Mouse (Mus musculus) NIH3T3 (cell line): Measurements from ENCODE around the gene Gm12184.
"Not testable (repeated sequence)": the region's sequence is repeated elsewhere in the genome, so short reads cannot be mapped to it uniquely, and the experiment has no call there.

Experiments used
- DNase-seq: peaks from one replicate; pipeline ENCODE4 v3.0.0-alpha.2; 2012; ENCODE audit warnings: low read depth

The Gm12184 gene

DNA sequence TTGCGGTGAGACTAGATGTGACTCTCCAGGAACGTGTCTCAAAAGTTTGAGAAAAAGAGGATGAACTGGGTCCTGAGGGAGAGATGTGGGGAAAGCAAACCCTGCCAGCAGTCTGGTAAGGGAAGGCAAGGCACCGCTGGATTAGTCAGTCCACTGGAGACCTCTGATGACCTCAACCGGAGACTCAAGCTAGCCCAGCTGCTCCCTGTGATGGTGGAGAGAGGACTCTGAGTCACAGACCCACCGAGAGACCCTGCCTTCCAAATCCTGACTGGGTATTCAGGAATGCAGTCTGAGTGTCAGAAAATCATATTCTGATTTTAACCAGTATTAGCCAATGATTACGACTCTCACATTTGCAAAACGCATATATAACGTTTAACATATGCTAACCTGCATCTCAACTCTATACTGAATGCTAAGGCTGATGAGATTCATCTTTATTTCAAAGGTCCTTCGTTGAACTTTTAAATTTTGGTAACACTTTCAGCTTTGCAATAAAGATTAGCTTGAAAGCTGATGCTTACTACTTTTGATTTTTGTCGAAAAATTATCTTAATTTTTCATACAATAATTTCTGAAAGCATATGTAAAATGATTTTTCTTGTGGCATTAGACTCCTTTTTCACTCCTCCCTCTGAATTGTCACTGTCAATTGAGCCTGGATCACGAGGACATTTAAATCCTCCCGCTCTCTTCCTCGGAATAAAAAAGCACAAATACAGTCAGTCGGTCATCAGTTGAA is 3.5 kb downstream of the Gm12184 start:
- peak; percentile 75 for DNase-seq

- not testable (repeated sequence) for DNase-seq
These were observed 5.2 kb downstream of the Gm12184 start for GRCm38 (mm10) chr11:48821299-48821698.

DNA sequence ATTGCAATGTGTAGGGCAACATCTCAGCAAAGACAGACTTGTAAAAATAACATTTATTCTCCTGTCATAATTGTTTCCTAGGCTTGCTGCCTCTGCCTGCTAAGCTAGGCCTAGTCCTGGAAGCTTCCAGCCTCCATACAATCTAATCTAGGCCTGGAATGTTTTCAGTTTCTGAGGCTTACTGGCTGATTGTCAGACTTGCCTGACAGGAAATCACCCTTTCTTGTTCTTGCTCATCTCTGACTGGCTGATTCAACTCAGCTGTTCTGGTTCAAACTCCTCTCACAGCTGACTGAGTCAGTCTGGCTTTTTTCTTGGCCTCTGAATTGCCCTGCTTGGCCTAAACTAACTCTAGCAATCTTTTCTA is 6.2 kb downstream of the Gm12184 start:
- DNase-seq = peak; percentile 85

- DNase-seq = peak; percentile 49
These were observed 6.7 kb downstream of the Gm12184 start for GRCm38 (mm10) chr11:48819614-48820307.

DNA sequence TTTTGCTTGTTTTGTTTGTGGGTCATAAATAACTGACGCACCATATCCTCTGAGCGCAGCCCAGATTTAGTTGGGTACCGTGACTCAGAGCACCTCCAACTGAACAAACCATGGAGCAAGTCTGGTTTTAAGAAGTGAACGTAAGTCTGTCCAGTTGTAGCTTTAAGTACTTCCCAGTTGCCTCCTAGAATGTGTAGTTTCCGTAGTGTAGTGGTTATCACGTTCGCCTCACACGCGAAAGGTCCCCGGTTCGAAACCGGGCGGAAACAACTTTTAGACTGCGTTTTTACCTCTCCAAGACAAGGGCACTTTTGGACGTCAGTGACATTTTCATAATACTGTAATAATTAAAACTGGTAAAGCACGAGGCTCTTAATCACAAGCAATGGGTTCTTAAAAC is 8.1 kb downstream of the Gm12184 start:
- DNase-seq = peak; percentile 98

DNA sequence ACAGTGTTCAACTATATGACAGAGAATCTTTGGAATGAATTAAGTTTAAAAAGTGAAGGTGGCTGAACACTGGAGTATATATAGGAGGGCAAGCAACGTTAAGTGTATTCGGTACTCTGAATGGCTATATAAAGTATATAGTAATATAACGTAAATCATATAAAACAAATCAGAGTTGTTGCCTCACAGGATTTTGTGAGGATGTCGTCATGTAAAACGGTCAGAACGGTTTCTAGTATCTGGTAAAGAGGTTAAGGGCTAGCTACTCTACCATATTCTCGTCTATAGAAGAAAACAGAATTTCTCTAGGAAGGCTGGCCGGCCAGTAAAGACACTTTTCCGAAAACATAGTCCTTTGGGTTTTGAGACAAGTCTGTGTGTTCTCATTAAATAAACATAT is 8.7 kb downstream of the Gm12184 start:
- no peak for DNase-seq

GRCm38 (mm10) chr11:48816800-48817665 is 9.4 kb downstream of the Gm12184 start, which contains the start of gene Trim41:
Trim41 (minus strand) TSS chr11:48817353.
- DNase-seq = peak; percentile 99

DNA sequence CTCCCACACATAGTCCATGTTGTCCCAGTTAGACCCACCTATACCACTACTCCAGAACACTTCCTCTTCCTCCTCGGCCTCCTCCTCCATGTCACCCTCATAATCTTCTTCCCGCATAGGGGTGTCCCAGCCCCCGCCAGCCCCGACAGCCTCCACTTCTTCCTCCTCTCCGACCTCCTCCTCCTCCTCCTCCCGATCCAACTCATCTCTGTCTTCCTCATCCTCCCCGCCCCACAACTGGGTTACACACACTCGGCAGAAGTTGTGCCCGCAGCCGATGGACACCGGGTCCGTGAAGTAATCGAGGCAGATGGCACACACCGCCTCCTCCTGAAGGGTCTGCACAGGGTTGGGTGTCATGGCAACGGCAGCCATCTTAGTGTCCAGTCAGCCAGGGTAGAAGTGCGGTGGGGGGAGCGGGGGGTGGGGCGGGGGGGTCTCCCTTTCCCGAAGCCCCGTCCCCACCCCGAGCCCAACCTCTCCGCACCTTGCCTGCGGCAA is 10.1 kb downstream of the Gm12184 start:
- peak; percentile 68 for DNase-seq

GRCm38 (mm10) chr11:48815851-48816250 is 10.6 kb downstream of the Gm12184 start:
- no peak for DNase-seq

DNA sequence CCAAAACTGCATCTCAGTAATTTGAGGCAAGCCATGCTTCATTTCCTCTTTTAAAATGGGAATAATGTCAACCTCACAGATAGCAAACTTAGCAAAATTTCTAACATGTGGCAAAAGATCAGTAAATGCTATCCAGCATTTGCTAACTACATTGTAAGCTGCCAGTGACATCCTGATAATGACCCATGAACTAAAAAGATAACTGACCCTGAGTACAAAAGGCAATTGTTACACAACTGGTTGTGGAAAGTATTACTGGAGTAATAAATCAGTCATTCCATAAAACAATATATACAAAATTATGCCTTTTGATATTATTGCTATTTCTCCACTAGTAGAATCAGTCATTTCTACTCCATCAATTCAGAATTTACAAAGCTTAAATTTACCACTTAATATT is 12.7 kb downstream of the Gm12184 start:
- no peak for DNase-seq

DNA sequence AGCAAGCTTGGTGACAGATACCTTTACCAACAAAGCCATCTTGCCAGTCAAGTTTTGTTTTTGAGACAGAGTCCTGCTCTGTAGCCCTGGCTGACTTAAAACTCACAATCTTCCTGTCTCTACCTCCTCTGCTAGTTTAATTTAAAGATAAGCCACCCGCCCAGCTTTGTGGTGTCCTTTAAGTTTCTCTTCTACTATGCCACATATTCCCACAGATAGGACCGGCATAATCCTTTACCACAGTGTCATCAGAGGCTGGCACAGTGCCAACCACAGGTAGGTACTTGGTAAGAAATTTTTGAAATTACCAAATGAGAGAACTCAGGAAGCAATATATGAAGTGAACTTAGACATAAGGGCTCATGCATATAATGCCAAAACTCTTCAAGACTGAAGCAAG is 16.3 kb downstream of the Gm12184 start:
- DNase-seq = no peak

DNA sequence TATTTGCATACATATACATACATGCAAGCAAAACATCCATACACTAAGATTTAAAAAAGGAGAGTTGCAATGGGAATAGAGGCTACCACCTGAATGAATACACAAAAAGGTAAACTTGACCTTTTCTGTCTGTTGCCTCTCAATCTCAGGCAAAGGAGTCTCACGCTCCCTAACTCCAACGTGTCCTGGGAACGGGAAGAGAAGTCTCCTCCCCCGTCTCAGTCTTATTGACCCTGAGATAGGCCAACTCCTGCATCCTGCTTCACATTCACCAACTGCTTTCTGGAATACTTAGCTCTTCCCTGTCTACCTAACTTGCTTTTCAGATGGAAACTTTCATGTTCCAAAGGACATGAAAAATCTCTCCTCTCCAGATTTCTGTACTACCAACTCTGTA is 17.0 kb downstream of the Gm12184 start:
- DNase-seq = no peak

- no peak for DNase-seq
These were observed 17.6 kb downstream of the Gm12184 start for GRCm38 (mm10) chr11:48808737-48809433.

GRCm38 (mm10) chr11:48808304-48808646 is 18.2 kb downstream of the Gm12184 start:
- DNase-seq = no peak

GRCm38 (mm10) chr11:48807563-48808303 is 18.7 kb downstream of the Gm12184 start:
- no peak for DNase-seq

DNA sequence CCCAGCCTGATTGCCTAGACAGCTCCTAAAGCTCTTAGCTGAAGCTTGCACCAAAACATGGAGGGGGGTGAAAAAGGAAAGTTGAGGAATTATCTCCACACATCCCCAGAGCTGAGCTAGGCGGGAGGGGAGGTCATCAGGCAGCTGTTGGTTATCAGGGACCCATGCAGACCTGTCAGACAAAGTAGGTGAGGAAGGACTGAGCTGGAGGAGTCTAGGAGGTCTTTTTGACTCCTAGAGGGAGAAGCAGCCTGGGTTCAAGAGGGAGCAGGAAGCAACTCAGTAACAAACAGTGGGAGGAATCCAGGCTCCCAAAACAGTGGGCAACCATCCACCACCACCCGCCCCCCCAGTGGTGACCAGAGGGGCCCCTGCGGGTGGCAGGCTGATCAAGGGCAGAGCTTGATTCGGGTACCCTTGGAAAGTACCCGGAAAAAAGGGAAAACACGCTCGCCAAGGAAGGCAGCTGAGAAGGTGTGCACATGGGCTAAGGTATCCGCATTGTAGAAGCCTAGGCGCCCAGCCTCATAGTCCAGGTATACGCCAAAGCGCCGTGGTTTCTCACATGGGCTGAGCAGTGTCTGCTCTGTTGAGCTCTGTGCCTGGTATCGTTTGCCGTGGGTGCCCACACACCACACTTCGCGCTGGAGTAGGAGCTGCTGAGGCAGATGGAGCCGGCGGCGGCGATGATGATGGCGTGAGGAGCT is 19.4 kb downstream of the Gm12184 start:
- no peak for DNase-seq

DNA sequence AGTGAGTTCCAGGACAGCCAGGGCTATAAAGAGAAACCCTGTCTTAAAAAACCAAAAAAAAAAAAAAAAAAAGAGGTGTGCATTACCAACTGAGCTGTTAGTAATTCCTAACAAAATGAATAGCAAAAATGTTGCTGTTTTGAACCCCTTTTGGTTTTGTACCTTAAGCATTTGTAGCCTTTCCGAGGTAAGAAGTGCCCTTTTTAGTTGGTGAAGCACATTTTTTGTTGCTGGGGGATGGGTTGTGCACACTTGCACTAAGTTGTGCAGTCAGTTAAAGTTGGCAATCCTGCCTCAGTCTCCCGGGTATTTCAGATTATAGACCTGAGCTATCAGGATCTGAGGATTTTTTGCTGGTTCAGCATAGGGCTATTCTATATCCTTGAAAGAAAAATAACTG is 21.5 kb downstream of the Gm12184 start:
- DNase-seq = no peak

- DNase-seq = no peak
These were observed 22.5 kb downstream of the Gm12184 start for GRCm38 (mm10) chr11:48803988-48804387.

DNA sequence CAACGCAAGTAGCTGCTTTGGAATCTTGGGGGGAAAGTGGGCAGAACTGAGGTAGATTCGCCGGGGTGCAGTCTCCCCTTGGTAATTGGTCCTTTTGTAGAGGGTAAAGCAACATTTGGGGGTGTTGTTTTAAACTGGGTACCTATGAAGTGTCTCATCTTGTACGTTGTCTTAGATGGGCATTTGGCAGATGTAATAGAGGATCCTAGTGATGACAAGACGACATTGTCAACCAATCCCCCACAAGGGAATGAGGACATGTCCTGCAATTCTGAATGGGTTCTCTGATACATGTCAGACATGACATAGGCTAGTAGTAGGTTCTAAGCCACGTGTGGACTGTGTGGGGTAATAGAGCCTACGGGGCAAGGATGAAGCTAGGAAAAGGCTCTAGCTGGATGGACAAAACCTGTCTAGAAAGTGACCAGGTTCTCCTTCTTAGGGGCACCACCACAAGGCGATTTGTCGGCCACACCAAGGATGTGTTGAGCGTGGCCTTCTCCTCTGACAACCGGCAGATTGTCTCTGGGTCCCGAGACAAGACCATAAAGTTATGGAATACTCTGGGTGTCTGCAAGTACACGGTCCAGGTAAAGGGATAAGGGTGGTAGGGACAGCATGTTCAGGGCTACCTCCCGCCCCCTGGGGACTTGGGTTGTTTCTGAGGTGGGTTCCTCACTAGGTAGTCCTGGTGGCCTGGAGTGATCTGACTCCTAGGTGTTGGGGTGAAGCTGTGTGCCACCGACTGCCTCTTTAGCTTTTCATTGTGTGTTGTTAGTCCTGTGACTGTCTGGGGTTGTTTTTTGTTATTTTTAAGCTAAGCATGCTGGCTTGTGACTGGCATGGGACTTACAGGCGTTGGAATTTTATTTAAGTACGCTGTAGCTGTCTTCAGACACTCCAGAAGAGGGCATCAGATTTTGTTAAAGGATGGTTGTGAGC is 24.4 kb downstream of the Gm12184 start:
- no peak for DNase-seq
